Mouse (Mus musculus): ENCODE measurements around the gene Dgkb. TPM values are rescaled to one million over a fixed set of nuclear protein-coding genes. Genes with fewer than 3 reads are reported as not detected.
A peak's percentile ranks its signal among the peaks of the same experiment; 100 is the strongest.

The Dgkb gene
- polyA plus RNA-seq, 1 experiment from 2014 or later, result 3.3 TPM

DNA sequence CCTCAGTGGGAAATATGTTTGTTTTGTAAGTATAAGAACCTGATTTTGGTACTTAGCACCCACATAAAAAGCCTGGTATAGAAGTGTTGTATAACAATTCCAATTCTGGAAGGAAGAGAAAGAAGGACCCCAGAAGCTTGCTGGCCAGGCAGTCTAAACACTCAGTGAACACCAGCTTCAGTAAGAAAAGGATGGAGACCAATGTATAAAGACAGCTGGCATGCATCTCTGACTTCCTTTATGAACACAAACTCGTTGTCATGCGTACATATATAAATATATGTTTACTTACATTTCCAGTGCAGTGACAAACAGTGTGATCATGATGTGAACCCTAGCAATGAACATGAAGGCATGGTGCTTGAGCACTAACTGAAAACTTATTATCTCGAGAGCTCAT is 270.7 kb downstream of the Dgkb start:
- no peaks in the 10 kb centered on the region for H3K4me1 ChIP-seq (replicated peaks)
- WGBS, result 85% methylated on average over 3 of the region's 3 CpGs
- no peak for ATAC-seq (ENCODE audit: low FRiP score)

DNA sequence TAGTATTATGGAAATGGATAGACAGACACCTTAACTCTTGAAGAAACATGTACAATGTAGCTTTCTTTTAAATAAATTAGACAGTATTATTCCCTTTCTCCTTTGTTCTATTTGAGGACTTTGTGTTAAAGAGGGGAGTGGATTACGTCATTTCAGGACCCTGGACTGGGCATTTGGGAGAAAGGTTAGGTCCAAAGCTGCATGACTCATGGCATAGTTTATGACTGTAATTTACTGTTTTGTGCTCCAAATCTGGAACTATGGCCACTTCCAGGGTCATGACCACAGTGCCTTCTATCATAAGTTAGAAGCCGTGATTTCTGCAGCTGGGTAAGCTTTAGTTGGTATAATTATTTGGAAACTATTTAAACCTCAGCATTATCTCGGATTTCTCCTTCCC is 294.4 kb downstream of the Dgkb start:
- 80% methylated on average over 3 of the region's 3 CpGs for WGBS

More for the DNA sequence above, 270.7 kb downstream of the Dgkb start:
- Histone ChIP-seq H3K27me3 (no peaks in the 10 kb centered on the region), H3K9me3 (no peaks in the 10 kb centered on the region), H3K27ac (no peak overlapping the region), H3K4me3 (no peak overlapping the region), H3K36me3 (no peaks in the 10 kb centered on the region), H3K4me2 (no peak overlapping the region), H3K9ac (no peak overlapping the region)

DNA sequence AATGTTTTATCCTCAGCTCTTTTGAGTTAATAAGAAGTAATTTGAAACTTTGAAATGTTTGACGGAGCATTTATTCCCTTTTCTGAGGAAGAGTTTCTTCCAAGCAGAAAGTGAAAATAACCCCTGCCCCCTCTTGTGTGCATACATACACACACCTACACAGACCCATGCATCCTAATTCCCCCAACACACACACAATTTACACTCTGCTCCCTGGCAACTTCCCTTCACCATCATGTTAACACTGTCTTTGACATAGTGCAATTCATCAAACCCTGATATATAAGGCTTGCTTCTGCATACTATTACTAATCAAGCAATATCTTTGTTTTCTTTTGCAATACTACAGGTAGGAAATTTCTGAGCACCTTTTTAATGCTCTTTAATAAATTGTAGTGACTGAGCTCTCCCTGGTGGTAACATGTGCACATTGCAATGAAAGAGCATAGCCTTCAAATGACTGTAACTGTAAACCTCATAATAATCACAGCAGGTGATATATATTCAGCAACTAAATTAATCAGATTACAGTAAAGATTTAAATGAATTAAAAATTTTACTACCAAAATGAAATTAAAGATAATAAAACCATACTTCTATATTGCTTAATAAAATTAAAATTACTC is 297.6 kb downstream of the Dgkb start:
- Histone ChIP-seq H3K9me3 (no peaks in the 10 kb centered on the region), H3K27me3 (no peaks in the 10 kb centered on the region), H3K9ac (no peak overlapping the region), H3K36me3 (no peaks in the 10 kb centered on the region), H3K27ac (no peak overlapping the region), H3K4me1 (replicated peaks) (no peaks in the 10 kb centered on the region), H3K4me3 (no peak overlapping the region), H3K4me2 (no peak overlapping the region)
- 64% methylated on average over 1 of the region's 1 CpGs for WGBS
- peak; percentile 61; the same call in 1 of the 2 replicates for ATAC-seq (ENCODE audit: low FRiP score)

More for the DNA sequence above, 294.4 kb downstream of the Dgkb start:
- no peak for ATAC-seq (ENCODE audit: low FRiP score)
- Histone ChIP-seq H3K4me3 (no peak overlapping the region), H3K9me3 (no peaks in the 10 kb centered on the region), H3K4me1 (replicated peaks) (no peaks in the 10 kb centered on the region), H3K27ac (no peak overlapping the region), H3K27me3 (no peaks in the 10 kb centered on the region), H3K4me2 (no peak overlapping the region), H3K9ac (no peak overlapping the region), H3K36me3 (no peaks in the 10 kb centered on the region)

DNA sequence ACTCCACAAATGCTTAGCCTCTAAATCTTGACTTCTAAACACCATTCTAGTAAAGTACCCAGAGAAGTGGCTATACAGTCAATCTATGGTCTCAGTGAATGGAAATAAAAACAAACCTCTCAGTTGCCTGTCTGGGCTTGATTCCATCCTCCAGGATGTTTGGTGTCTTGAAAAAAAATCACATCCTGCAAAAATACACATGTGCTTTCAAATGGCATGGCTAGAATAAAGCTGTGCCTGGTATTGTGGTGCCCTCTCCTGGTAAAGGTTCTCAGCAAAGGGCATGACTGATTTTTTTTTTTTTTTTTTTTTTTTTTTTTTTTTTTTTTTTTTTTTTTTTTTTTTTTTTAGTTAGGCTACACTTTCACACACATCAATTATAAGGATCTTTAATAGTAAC is 306.0 kb downstream of the Dgkb start:
- Histone ChIP-seq H3K4me3 (no peak overlapping the region), H3K36me3 (no peaks in the 10 kb centered on the region), H3K9ac (no peak overlapping the region), H3K27me3 (no peaks in the 10 kb centered on the region), H3K4me1 (replicated peaks) (no peaks in the 10 kb centered on the region), H3K9me3 (no peaks in the 10 kb centered on the region), H3K4me2 (no peak overlapping the region), H3K27ac (no peak overlapping the region)
- ATAC-seq (ENCODE audit: low FRiP score), result no peak

DNA sequence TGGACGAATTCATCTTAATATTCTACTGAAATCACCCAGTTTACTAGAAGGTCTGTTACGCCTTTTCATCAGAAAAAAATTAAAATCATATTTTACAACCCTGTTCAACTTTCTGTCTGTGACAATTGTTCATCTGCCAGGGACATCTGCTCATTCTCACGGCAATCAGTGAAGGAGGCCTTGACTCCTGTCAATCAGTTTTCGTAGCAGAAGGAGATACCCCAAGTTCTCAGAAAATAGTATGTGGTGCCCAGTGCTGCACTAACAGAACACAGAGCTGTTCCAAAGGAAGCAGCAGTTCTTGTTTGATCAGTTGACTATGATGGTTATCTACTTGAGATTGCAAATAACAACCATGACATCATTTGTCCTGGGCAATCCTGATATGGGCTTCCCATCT is 307.8 kb downstream of the Dgkb start:
- no peaks in the 10 kb centered on the region for H3K4me1 ChIP-seq (replicated peaks)
- H3K27ac ChIP-seq, result no peak overlapping the region
- 82% methylated on average over 4 of the region's 4 CpGs for WGBS
- no peaks in the 10 kb centered on the region for H3K36me3 ChIP-seq
- no peaks in the 10 kb centered on the region for H3K9me3 ChIP-seq
- ATAC-seq (ENCODE audit: low FRiP score), result no peak
- H3K9ac ChIP-seq, result no peak overlapping the region
- H3K4me2 ChIP-seq, result no peak overlapping the region
- no peaks in the 10 kb centered on the region for H3K27me3 ChIP-seq
- no peak overlapping the region for H3K4me3 ChIP-seq

DNA sequence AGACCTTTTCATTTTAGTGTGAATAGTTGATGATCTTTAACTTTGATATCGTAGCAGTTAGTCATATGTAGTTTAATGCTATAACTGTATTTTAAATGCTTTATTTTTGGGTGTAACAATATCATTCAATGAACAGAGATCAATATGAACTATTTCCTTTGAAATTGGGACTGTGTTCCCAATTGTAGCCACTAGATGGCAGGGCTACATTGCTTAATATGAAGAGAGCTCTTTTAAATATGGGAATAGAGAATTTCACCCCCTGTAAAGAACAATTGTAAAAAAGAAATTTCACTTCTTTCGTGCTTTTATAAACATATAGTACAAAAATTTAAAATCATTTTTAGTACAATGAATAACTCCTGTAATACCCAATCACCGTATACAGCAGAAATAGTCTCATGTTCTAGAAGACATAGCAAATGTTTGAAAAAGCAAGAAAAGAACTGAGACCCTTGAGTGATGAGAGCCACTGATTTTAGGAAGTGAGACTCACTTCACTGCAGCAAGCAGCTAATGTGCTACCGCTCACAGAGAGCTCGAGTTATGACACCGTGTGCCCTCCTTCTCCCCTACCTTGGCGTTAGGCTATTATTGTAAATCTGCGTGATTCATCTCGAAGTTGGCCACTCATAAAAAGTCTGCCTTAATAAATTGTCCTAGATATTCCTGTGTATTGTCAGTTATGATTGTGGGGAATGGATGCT is 312.8 kb downstream of the Dgkb start:
- H3K4me1 ChIP-seq (replicated peaks), result no peaks in the 10 kb centered on the region
- 69% methylated on average over 9 of the region's 9 CpGs for WGBS
- no peaks in the 10 kb centered on the region for H3K27me3 ChIP-seq
- no peak overlapping the region for H3K9ac ChIP-seq
- ATAC-seq (ENCODE audit: low FRiP score), result no peak
- H3K4me2 ChIP-seq, result no peak overlapping the region
- no peak overlapping the region for H3K27ac ChIP-seq
- no peaks in the 10 kb centered on the region for H3K36me3 ChIP-seq
- H3K4me3 ChIP-seq, result no peak overlapping the region
- H3K9me3 ChIP-seq, result no peaks in the 10 kb centered on the region

DNA sequence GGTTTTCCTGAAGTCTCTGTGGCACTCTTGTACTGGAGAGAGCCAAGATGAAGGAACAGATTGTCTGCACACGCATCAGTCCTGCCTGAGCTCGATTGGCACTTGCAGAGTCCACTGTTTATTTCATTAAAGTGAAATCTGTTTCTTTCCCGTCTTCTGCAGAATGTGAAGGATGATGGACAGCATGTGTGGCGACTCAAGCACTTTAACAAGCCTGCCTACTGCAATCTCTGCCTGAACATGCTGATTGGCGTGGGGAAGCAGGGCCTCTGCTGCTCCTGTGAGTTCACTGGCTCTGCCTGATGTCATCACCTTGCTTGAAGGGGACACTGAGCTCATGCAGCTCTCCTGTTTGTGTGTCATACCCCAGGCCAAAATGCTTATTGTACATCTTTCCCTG is 318.9 kb downstream of the Dgkb start:
- Histone ChIP-seq H3K27me3 (no peaks in the 10 kb centered on the region), H3K9ac (no peak overlapping the region), H3K4me1 (replicated peaks) (no peaks in the 10 kb centered on the region), H3K36me3 (no peaks in the 10 kb centered on the region), H3K4me2 (no peak overlapping the region), H3K27ac (no peak overlapping the region), H3K9me3 (no peaks in the 10 kb centered on the region), H3K4me3 (no peak overlapping the region)
- WGBS, result 74% methylated on average over 5 of the region's 5 CpGs
- ATAC-seq (ENCODE audit: low FRiP score), result no peak

DNA sequence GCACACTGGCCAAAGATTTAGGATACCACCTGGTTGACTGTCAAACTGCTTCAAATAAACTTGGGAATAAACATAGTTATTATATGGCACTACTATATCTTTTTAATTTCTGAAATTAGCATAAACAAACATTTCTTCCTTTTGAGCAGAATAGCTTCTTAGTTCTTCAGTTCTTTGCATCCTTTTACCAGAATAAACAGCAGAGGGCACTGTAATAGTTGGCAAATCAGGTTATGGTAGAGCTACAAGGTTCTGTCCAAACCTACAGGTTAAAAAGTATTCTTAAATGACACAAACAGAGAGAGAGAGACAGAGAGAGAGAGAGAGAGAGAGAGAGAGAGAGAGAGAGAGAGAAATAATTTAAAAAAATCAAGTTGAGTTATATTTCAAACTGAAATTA is 322.5 kb downstream of the Dgkb start:
- no peaks in the 10 kb centered on the region for H3K36me3 ChIP-seq
- H3K4me2 ChIP-seq, result no peak overlapping the region
- no peak overlapping the region for H3K9ac ChIP-seq
- no peaks in the 10 kb centered on the region for H3K27me3 ChIP-seq
- no peak overlapping the region for H3K4me3 ChIP-seq
- H3K9me3 ChIP-seq, result no peaks in the 10 kb centered on the region
- H3K27ac ChIP-seq, result no peak overlapping the region
- no peak for ATAC-seq (ENCODE audit: low FRiP score)
- H3K4me1 ChIP-seq (replicated peaks), result no peaks in the 10 kb centered on the region

DNA sequence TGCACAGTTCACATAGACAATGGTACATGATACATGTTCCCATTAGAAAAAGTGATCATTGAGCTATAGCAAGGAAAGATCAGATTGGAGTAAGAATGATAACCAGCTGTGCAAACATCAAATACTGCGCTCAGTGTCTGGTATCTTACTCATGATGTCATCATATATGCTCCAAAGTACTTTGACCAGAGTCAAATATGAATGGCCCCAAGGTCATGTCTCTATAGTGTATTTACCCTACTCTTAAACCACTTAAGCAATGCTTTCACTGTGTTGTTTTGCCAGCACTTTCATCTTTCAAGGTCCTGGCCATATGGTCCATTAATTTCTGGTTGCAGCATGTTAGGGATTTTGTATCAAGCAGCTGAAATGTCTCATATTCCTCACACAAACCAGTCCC is 415.1 kb downstream of the Dgkb start:
- WGBS, result 80% methylated on average over 1 of the region's 1 CpGs
- H3K9ac ChIP-seq, result no peak overlapping the region
- no peak overlapping the region for H3K4me3 ChIP-seq
- no peak for ATAC-seq (ENCODE audit: low FRiP score)
- H3K4me2 ChIP-seq, result no peak overlapping the region
- H3K4me1 ChIP-seq (replicated peaks), result no peaks in the 10 kb centered on the region
- no peaks in the 10 kb centered on the region for H3K9me3 ChIP-seq
- no peak overlapping the region for H3K27ac ChIP-seq
- no peaks in the 10 kb centered on the region for H3K27me3 ChIP-seq
- no peaks in the 10 kb centered on the region for H3K36me3 ChIP-seq

DNA sequence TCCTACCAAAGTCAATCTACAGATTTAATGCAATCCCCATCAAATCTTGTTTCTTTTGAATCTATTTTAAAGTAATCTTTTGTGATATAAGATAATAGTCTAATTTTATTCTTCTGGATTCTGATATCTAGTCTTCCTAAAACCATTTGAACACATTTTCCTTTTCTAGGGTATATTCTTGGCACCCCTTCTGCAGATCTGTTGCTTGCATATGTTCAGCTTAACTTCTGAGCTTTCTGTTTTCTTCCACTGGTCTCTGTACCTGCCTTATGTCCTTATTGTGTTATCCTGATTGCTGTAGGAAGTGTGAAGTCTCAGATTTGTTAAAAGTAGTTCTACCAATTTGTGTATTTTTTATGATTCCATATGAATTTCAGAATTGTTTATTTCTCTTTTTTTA is 451.3 kb downstream of the Dgkb start:
- no peak for ATAC-seq (ENCODE audit: low FRiP score)
- no peaks in the 10 kb centered on the region for H3K9me3 ChIP-seq
- H3K27me3 ChIP-seq, result no peaks in the 10 kb centered on the region
- H3K4me2 ChIP-seq, result no peak overlapping the region
- no peaks in the 10 kb centered on the region for H3K4me1 ChIP-seq (replicated peaks)
- H3K4me3 ChIP-seq, result no peak overlapping the region
- no peaks in the 10 kb centered on the region for H3K36me3 ChIP-seq
- no peak overlapping the region for H3K9ac ChIP-seq
- no peak overlapping the region for H3K27ac ChIP-seq

DNA sequence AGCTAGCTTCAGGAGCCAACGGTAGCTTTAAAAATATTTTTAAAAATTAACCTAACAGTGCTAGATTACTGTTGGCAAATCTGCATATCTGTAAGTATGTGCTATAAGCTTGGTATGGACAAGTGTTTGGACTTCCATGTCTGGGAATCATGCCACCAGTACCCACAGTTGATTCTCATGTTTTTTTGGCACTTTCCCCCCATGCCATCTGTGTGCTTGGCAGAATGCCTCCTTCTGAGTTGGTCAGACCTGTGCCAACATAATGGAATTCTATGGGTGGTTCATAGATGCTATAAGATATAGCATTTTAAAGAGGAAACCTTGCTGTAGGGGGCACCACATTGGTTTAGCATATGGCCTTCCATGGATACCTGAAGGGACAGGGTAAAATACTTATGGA is 484.0 kb downstream of the Dgkb start:
- 83% methylated on average over 1 of the region's 1 CpGs for WGBS
- ATAC-seq (ENCODE audit: low FRiP score), result no peak
- no peak overlapping the region for H3K27ac ChIP-seq

DNA sequence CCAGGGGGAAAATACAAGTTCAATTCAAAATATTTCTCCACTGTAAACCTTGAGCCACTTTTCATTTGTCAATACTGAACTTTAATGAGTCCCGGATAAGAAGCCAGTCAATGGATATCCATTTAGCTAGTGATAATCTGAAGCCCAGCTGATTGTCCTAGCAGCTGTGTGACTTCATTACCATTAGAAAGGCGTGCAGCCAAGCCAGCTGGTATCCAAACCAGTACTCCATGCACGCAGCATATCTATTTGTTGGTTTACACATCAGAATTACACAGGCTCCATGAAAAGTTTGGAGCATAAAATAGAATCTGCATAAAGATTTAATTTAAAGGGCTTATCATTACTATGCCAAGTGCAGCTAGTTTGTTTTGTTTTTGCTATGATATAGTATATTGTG is 486.3 kb downstream of the Dgkb start:
- no peak overlapping the region for H3K4me3 ChIP-seq
- H3K4me1 ChIP-seq (replicated peaks), result peaks cover 3% of the 10 kb centered on the region
- 13% methylated on average over 3 of the region's 3 CpGs for WGBS
- H3K36me3 ChIP-seq, result no peaks in the 10 kb centered on the region
- H3K4me2 ChIP-seq, result no peak overlapping the region
- H3K9me3 ChIP-seq, result no peaks in the 10 kb centered on the region
- no peak overlapping the region for H3K27ac ChIP-seq
- ATAC-seq (ENCODE audit: low FRiP score), result 0 out of 2 replicates have a peak, but pooled peaks have one; percentile 68
- H3K9ac ChIP-seq, result no peak overlapping the region
- H3K27me3 ChIP-seq, result no peaks in the 10 kb centered on the region

More for the DNA sequence above, 484.0 kb downstream of the Dgkb start:
- Histone ChIP-seq H3K4me1 (replicated peaks) (peaks cover 3% of the 10 kb centered on the region), H3K4me2 (no peak overlapping the region), H3K4me3 (no peak overlapping the region), H3K36me3 (no peaks in the 10 kb centered on the region), H3K9ac (no peak overlapping the region), H3K9me3 (no peaks in the 10 kb centered on the region), H3K27me3 (no peaks in the 10 kb centered on the region)

DNA sequence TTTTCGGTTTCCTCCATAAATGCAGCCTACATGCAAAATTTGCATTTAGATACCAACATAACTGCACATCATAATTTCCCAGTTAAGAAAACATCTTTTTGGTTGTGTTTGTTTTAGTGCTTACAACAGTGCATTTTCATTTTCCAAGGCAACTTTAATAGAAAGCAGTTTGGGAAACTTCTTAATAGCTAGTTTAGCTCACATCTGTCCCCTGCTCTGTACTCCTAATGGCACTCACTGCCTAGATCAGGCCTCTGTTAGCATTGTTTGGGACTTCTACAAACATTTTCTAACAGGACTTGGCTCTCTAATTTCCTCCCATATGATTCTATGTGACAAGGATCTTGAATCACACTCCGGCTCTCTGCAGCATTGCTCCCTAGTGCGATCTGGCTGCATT is 486.7 kb downstream of the Dgkb start:
- no peak for ATAC-seq (ENCODE audit: low FRiP score)
- WGBS, result 81% methylated on average over 3 of the region's 3 CpGs
- Histone ChIP-seq H3K36me3 (no peaks in the 10 kb centered on the region), H3K27me3 (no peaks in the 10 kb centered on the region), H3K27ac (no peak overlapping the region), H3K4me3 (no peak overlapping the region), H3K4me2 (no peak overlapping the region), H3K9ac (no peak overlapping the region), H3K9me3 (no peaks in the 10 kb centered on the region), H3K4me1 (replicated peaks) (peaks cover 3% of the 10 kb centered on the region)
